Mouse (Mus musculus): ENCODE measurements around the gene Sp8. TPM values are rescaled to one million over a fixed set of nuclear protein-coding genes. Genes with fewer than 3 reads are reported as not detected.

Sp8 gene
- polyA plus RNA-seq, 1 experiment from 2014 or later, result 5.7 TPM

GRCm38 (mm10) chr12:118841971-118842550 is 4.1 kb upstream of the Sp8 start:
- Histone ChIP-seq H3K4me1 (replicated peaks) (peaks cover 23% of the 10 kb centered on the region), H3K9ac (replicated peaks) (no peak overlapping the region), H3K4me3 (replicated peaks) (no peak overlapping the region), H3K4me2 (replicated peaks) (no peak overlapping the region), H3K9me3 (no peaks in the 10 kb centered on the region), H3K36me3 (no peaks in the 10 kb centered on the region), H3K27me3 (peaks cover 96% of the 10 kb centered on the region), H3K27ac (no peak overlapping the region)
- WGBS, result 12% methylated on average over 6 of the region's 6 CpGs
- no peak for ATAC-seq

- peak overlapping the region; percentile 28 for H3K4me3 ChIP-seq (replicated peaks)
- H3K36me3 ChIP-seq, result no peaks in the 10 kb centered on the region
- peak overlapping the region; percentile 52 for H3K4me2 ChIP-seq (replicated peaks)
- no peak overlapping the region for H3K27ac ChIP-seq
- peak; percentile 50 for ATAC-seq
- H3K9me3 ChIP-seq, result no peaks in the 10 kb centered on the region
- WGBS, result 0% methylated on average over 33 of the region's 33 CpGs
- H3K4me1 ChIP-seq (replicated peaks), result peaks cover 23% of the 10 kb centered on the region
- peaks cover 98% of the 10 kb centered on the region for H3K27me3 ChIP-seq
- H3K9ac ChIP-seq (replicated peaks), result peak overlapping the region; percentile 55
Observed at GRCm38 (mm10) chr12:118842671-118843411, 3.3 kb upstream of the Sp8 start.

GRCm38 (mm10) chr12:118844111-118844510 is 2.0 kb upstream of the Sp8 start:
- Histone ChIP-seq H3K4me3 (replicated peaks) (no peak overlapping the region), H3K36me3 (no peaks in the 10 kb centered on the region), H3K9ac (replicated peaks) (no peak overlapping the region), H3K27me3 (peaks cover 98% of the 10 kb centered on the region), H3K4me1 (replicated peaks) (peaks cover 36% of the 10 kb centered on the region), H3K4me2 (replicated peaks) (0 out of 2 replicates have a peak overlapping the region, but pooled peaks have one; percentile 52), H3K27ac (no peak overlapping the region), H3K9me3 (no peaks in the 10 kb centered on the region)
- ATAC-seq, result no peak

GRCm38 (mm10) chr12:118844841-118845240 is 1.3 kb upstream of the Sp8 start:
- H3K4me1 ChIP-seq (replicated peaks), result peaks cover 43% of the 10 kb centered on the region
- 14% methylated on average over 3 of the region's 3 CpGs for WGBS
- no peak overlapping the region for H3K9ac ChIP-seq (replicated peaks)
- no peak overlapping the region for H3K4me2 ChIP-seq (replicated peaks)
- no peak overlapping the region for H3K4me3 ChIP-seq (replicated peaks)
- H3K27me3 ChIP-seq, result peaks cover 98% of the 10 kb centered on the region
- no peak for ATAC-seq
- no peaks in the 10 kb centered on the region for H3K36me3 ChIP-seq
- H3K27ac ChIP-seq, result no peak overlapping the region
- no peaks in the 10 kb centered on the region for H3K9me3 ChIP-seq

- no peak for ATAC-seq
- no peaks in the 10 kb centered on the region for H3K36me3 ChIP-seq
- no peak overlapping the region for H3K4me3 ChIP-seq (replicated peaks)
- H3K4me1 ChIP-seq (replicated peaks), result peaks cover 44% of the 10 kb centered on the region
- H3K9me3 ChIP-seq, result no peaks in the 10 kb centered on the region
- WGBS, result 4% methylated on average over 3 of the region's 3 CpGs
- no peak overlapping the region for H3K4me2 ChIP-seq (replicated peaks)
- peaks cover 98% of the 10 kb centered on the region for H3K27me3 ChIP-seq
- H3K9ac ChIP-seq (replicated peaks), result no peak overlapping the region
- no peak overlapping the region for H3K27ac ChIP-seq
Observed at GRCm38 (mm10) chr12:118845351-118845750, 778 bp upstream of the Sp8 start.

- WGBS, result under 1% methylated on average over 59 of the region's 59 CpGs
- peak overlapping the region; percentile 67 for H3K9ac ChIP-seq (replicated peaks)
Observed at GRCm38 (mm10) chr12:118846649-118847321, 656 bp downstream of the Sp8 start.

GRCm38 (mm10) chr12:118847381-118847780 is 1.3 kb downstream of the Sp8 start:
- Histone ChIP-seq H3K36me3 (no peaks in the 10 kb centered on the region), H3K27ac (peak overlapping the region; percentile 71; the same call in 1 of the 2 replicates), H3K4me1 (replicated peaks) (peaks cover 44% of the 10 kb centered on the region), H3K9me3 (no peaks in the 10 kb centered on the region), H3K9ac (replicated peaks) (peak overlapping the region; percentile 67; the same call in 1 of the 2 replicates), H3K4me2 (replicated peaks) (peak overlapping the region; percentile 63), H3K27me3 (peaks cover 92% of the 10 kb centered on the region), H3K4me3 (replicated peaks) (peak overlapping the region; percentile 46)
- no peak; the same call in 1 of the 2 replicates for ATAC-seq
- WGBS, result 0% methylated on average over 17 of the region's 17 CpGs

More at GRCm38 (mm10) chr12:118846649-118847321, 656 bp downstream of the Sp8 start:
- Histone ChIP-seq H3K27ac (peak overlapping the region; percentile 71), H3K9me3 (no peaks in the 10 kb centered on the region), H3K36me3 (no peaks in the 10 kb centered on the region), H3K4me1 (replicated peaks) (peaks cover 44% of the 10 kb centered on the region), H3K4me2 (replicated peaks) (peak overlapping the region; percentile 63), H3K27me3 (peaks cover 91% of the 10 kb centered on the region), H3K4me3 (replicated peaks) (peak overlapping the region; percentile 46)
- ATAC-seq, result peak; percentile 59

- ATAC-seq, result peak; percentile 5; the same call in 1 of the 2 replicates
- H3K27me3 ChIP-seq, result peaks cover 90% of the 10 kb centered on the region
- no peaks in the 10 kb centered on the region for H3K36me3 ChIP-seq
- H3K4me1 ChIP-seq (replicated peaks), result peaks cover 39% of the 10 kb centered on the region
- H3K4me3 ChIP-seq (replicated peaks), result peak overlapping the region; percentile 46
- peak overlapping the region; percentile 71 for H3K27ac ChIP-seq
- H3K9me3 ChIP-seq, result no peaks in the 10 kb centered on the region
- peak overlapping the region; percentile 67 for H3K9ac ChIP-seq (replicated peaks)
- peak overlapping the region; percentile 63 for H3K4me2 ChIP-seq (replicated peaks)
- WGBS, result under 1% methylated on average over 23 of the region's 23 CpGs
Observed at GRCm38 (mm10) chr12:118847861-118848495, 1.8 kb downstream of the Sp8 start.

GRCm38 (mm10) chr12:118848496-118849202 is 2.5 kb downstream of the Sp8 start:
- Histone ChIP-seq H3K36me3 (no peaks in the 10 kb centered on the region), H3K9me3 (no peaks in the 10 kb centered on the region), H3K27me3 (peaks cover 90% of the 10 kb centered on the region), H3K27ac (peak overlapping the region; percentile 71), H3K4me2 (replicated peaks) (peak overlapping the region; percentile 63), H3K4me3 (replicated peaks) (peak overlapping the region; percentile 46), H3K4me1 (replicated peaks) (peaks cover 36% of the 10 kb centered on the region), H3K9ac (replicated peaks) (peak overlapping the region; percentile 67)
- WGBS, result under 1% methylated on average over 77 of the region's 80 CpGs
- ATAC-seq, result peak; percentile 62

- WGBS, result under 1% methylated on average over 78 of the region's 78 CpGs
- peaks cover 87% of the 10 kb centered on the region for H3K27me3 ChIP-seq
- H3K4me1 ChIP-seq (replicated peaks), result peaks cover 39% of the 10 kb centered on the region
- peak overlapping the region; percentile 63 for H3K4me2 ChIP-seq (replicated peaks)
- H3K9ac ChIP-seq (replicated peaks), result peak overlapping the region; percentile 67
- H3K27ac ChIP-seq, result peak overlapping the region; percentile 71
- no peaks in the 10 kb centered on the region for H3K36me3 ChIP-seq
- no peaks in the 10 kb centered on the region for H3K9me3 ChIP-seq
- H3K4me3 ChIP-seq (replicated peaks), result peak overlapping the region; percentile 46
- peak; percentile 43 for ATAC-seq
Observed at GRCm38 (mm10) chr12:118849203-118849861, 3.2 kb downstream of the Sp8 start.

- H3K9me3 ChIP-seq, result no peaks in the 10 kb centered on the region
- ATAC-seq, result peak; percentile 12; the same call in 1 of the 2 replicates
- 0% methylated on average over 11 of the region's 11 CpGs for WGBS
- no peaks in the 10 kb centered on the region for H3K36me3 ChIP-seq
- peak overlapping the region; percentile 67 for H3K9ac ChIP-seq (replicated peaks)
- H3K4me1 ChIP-seq (replicated peaks), result peaks cover 45% of the 10 kb centered on the region
- peaks cover 80% of the 10 kb centered on the region for H3K27me3 ChIP-seq
- H3K4me3 ChIP-seq (replicated peaks), result peak overlapping the region; percentile 46
- peak overlapping the region; percentile 71 for H3K27ac ChIP-seq
- peak overlapping the region; percentile 63 for H3K4me2 ChIP-seq (replicated peaks)
Observed at GRCm38 (mm10) chr12:118849996-118850395, 3.9 kb downstream of the Sp8 start.

Data from midbrain, embryonic 13.5 days (tissue).